Mouse (Mus musculus): ENCODE measurements around the gene Ksr1. TPM values are rescaled to one million over a fixed set of nuclear protein-coding genes. Genes with fewer than 3 reads are reported as not detected.
A peak's percentile ranks its signal among the peaks of the same experiment; 100 is the strongest.
"Not testable (repeated sequence)": the region's sequence is repeated elsewhere in the genome, so short reads cannot be mapped to it uniquely, and the experiment has no call there.

Gene Ksr1
- polyA plus RNA-seq, 1 experiment from 2014 or later, result 3.8 TPM

GRCm38 (mm10) chr11:79008891-79009290 lies 137.3 kb downstream of the Ksr1 start:
- 81% methylated on average over 7 of the region's 7 CpGs for WGBS
- H3K4me3 ChIP-seq (ENCODE audit: low read depth, low read length), result no peak overlapping the region
- H3K27me3 ChIP-seq (ENCODE audit: control insufficient read depth, insufficient read depth, low read length), result no peaks in the 10 kb centered on the region
- peaks cover 4% of the 10 kb centered on the region; the same call in 1 of the 2 replicates for H3K4me1 ChIP-seq (ENCODE audit: control insufficient read depth, insufficient read depth, low read length)
- H3K9ac ChIP-seq (replicated peaks; ENCODE audit: low read depth, low read length), result no peak overlapping the region
- no peak for ATAC-seq (ENCODE audit: insufficient number of reproducible peaks, insufficient read depth, low FRiP score, low read depth)
- H3K27ac ChIP-seq (ENCODE audit: low read length), result no peak overlapping the region
- H3K36me3 ChIP-seq (ENCODE audit: control insufficient read depth, insufficient read depth, low read length), result no peaks in the 10 kb centered on the region
- H3K9me3 ChIP-seq (ENCODE audit: control insufficient read depth, low read depth, low read length), result no peaks in the 10 kb centered on the region
- no peak overlapping the region for H3K4me2 ChIP-seq (replicated peaks; ENCODE audit: low read depth, low read length)

GRCm38 (mm10) chr11:79008007-79008775 lies 138.0 kb downstream of the Ksr1 start:
- 79% methylated on average over 6 of the region's 6 CpGs for WGBS
- no peak overlapping the region for H3K27ac ChIP-seq (ENCODE audit: low read length)
- ATAC-seq (ENCODE audit: insufficient number of reproducible peaks, insufficient read depth, low FRiP score, low read depth), result no peak
- peaks cover 6% of the 10 kb centered on the region; the same call in 1 of the 2 replicates for H3K4me1 ChIP-seq (ENCODE audit: control insufficient read depth, insufficient read depth, low read length)
- no peaks in the 10 kb centered on the region for H3K27me3 ChIP-seq (ENCODE audit: control insufficient read depth, insufficient read depth, low read length)
- H3K36me3 ChIP-seq (ENCODE audit: control insufficient read depth, insufficient read depth, low read length), result no peaks in the 10 kb centered on the region
- no peak overlapping the region for H3K9ac ChIP-seq (replicated peaks; ENCODE audit: low read depth, low read length)
- no peaks in the 10 kb centered on the region for H3K9me3 ChIP-seq (ENCODE audit: control insufficient read depth, low read depth, low read length)
- no peak overlapping the region for H3K4me2 ChIP-seq (replicated peaks; ENCODE audit: low read depth, low read length)
- H3K4me3 ChIP-seq (ENCODE audit: low read depth, low read length), result no peak overlapping the region

- not testable (repeated sequence) for H3K27me3 ChIP-seq (ENCODE audit: control insufficient read depth, insufficient read depth, low read length); H3K9ac ChIP-seq (replicated peaks; ENCODE audit: low read depth, low read length); H3K4me3 ChIP-seq (ENCODE audit: low read depth, low read length); H3K27ac ChIP-seq (ENCODE audit: low read length); H3K36me3 ChIP-seq (ENCODE audit: control insufficient read depth, insufficient read depth, low read length); ATAC-seq (ENCODE audit: insufficient number of reproducible peaks, insufficient read depth, low FRiP score, low read depth); H3K4me2 ChIP-seq (replicated peaks; ENCODE audit: low read depth, low read length); H3K9me3 ChIP-seq (ENCODE audit: control insufficient read depth, low read depth, low read length)
- 83% methylated on average over 3 of the region's 3 CpGs for WGBS
- peaks cover 12% of the 10 kb centered on the region for H3K4me1 ChIP-seq (ENCODE audit: control insufficient read depth, insufficient read depth, low read length)
Measured at GRCm38 (mm10) chr11:79007356-79007755, 138.9 kb downstream of the Ksr1 start.

- Histone ChIP-seq H3K36me3 (ENCODE audit: control insufficient read depth, insufficient read depth, low read length) (no peaks in the 10 kb centered on the region), H3K4me3 (ENCODE audit: low read depth, low read length) (no peak overlapping the region), H3K9ac (replicated peaks; ENCODE audit: low read depth, low read length) (no peak overlapping the region), H3K4me1 (ENCODE audit: control insufficient read depth, insufficient read depth, low read length) (peaks cover 15% of the 10 kb centered on the region), H3K27ac (ENCODE audit: low read length) (no peak overlapping the region), H3K4me2 (replicated peaks; ENCODE audit: low read depth, low read length) (no peak overlapping the region), H3K27me3 (ENCODE audit: control insufficient read depth, insufficient read depth, low read length) (no peaks in the 10 kb centered on the region), H3K9me3 (ENCODE audit: control insufficient read depth, low read depth, low read length) (no peaks in the 10 kb centered on the region)
- 55% methylated on average over 5 of the region's 5 CpGs for WGBS
- no peak for ATAC-seq (ENCODE audit: insufficient number of reproducible peaks, insufficient read depth, low FRiP score, low read depth)
Measured at GRCm38 (mm10) chr11:79006417-79006816, 139.8 kb downstream of the Ksr1 start.

- no peak overlapping the region for H3K4me3 ChIP-seq (ENCODE audit: low read depth, low read length)
- 77% methylated on average over 14 of the region's 14 CpGs for WGBS
- peaks cover 15% of the 10 kb centered on the region for H3K4me1 ChIP-seq (ENCODE audit: control insufficient read depth, insufficient read depth, low read length)
- ATAC-seq (ENCODE audit: insufficient number of reproducible peaks, insufficient read depth, low FRiP score, low read depth), result no peak
- no peaks in the 10 kb centered on the region for H3K36me3 ChIP-seq (ENCODE audit: control insufficient read depth, insufficient read depth, low read length)
- H3K9ac ChIP-seq (replicated peaks; ENCODE audit: low read depth, low read length), result no peak overlapping the region
- H3K4me2 ChIP-seq (replicated peaks; ENCODE audit: low read depth, low read length), result no peak overlapping the region
- H3K27me3 ChIP-seq (ENCODE audit: control insufficient read depth, insufficient read depth, low read length), result no peaks in the 10 kb centered on the region
- no peaks in the 10 kb centered on the region for H3K9me3 ChIP-seq (ENCODE audit: control insufficient read depth, low read depth, low read length)
- no peak overlapping the region for H3K27ac ChIP-seq (ENCODE audit: low read length)
Measured at GRCm38 (mm10) chr11:79005578-79006394, 140.4 kb downstream of the Ksr1 start.

- Histone ChIP-seq H3K4me3 (ENCODE audit: low read depth, low read length) (no peak overlapping the region), H3K36me3 (ENCODE audit: control insufficient read depth, insufficient read depth, low read length) (no peaks in the 10 kb centered on the region), H3K27me3 (ENCODE audit: control insufficient read depth, insufficient read depth, low read length) (no peaks in the 10 kb centered on the region), H3K4me1 (ENCODE audit: control insufficient read depth, insufficient read depth, low read length) (peaks cover 15% of the 10 kb centered on the region), H3K27ac (ENCODE audit: low read length) (peak overlapping the region; percentile 12; the same call in 1 of the 2 replicates), H3K4me2 (replicated peaks; ENCODE audit: low read depth, low read length) (no peak overlapping the region), H3K9me3 (ENCODE audit: control insufficient read depth, low read depth, low read length) (no peaks in the 10 kb centered on the region), H3K9ac (replicated peaks; ENCODE audit: low read depth, low read length) (no peak overlapping the region)
- WGBS, result 69% methylated on average over 10 of the region's 10 CpGs
- no peak for ATAC-seq (ENCODE audit: insufficient number of reproducible peaks, insufficient read depth, low FRiP score, low read depth)
Measured at GRCm38 (mm10) chr11:79003769-79004638, 142.2 kb downstream of the Ksr1 start.

GRCm38 (mm10) chr11:79003053-79003768 lies 143.0 kb downstream of the Ksr1 start:
- no peak for ATAC-seq (ENCODE audit: insufficient number of reproducible peaks, insufficient read depth, low FRiP score, low read depth)
- H3K4me3 ChIP-seq (ENCODE audit: low read depth, low read length), result no peak overlapping the region
- H3K9me3 ChIP-seq (ENCODE audit: control insufficient read depth, low read depth, low read length), result no peaks in the 10 kb centered on the region
- no peak overlapping the region for H3K4me2 ChIP-seq (replicated peaks; ENCODE audit: low read depth, low read length)
- no peaks in the 10 kb centered on the region for H3K36me3 ChIP-seq (ENCODE audit: control insufficient read depth, insufficient read depth, low read length)
- WGBS, result 55% methylated on average over 11 of the region's 11 CpGs
- H3K27me3 ChIP-seq (ENCODE audit: control insufficient read depth, insufficient read depth, low read length), result no peaks in the 10 kb centered on the region
- peaks cover 15% of the 10 kb centered on the region for H3K4me1 ChIP-seq (ENCODE audit: control insufficient read depth, insufficient read depth, low read length)
- H3K27ac ChIP-seq (ENCODE audit: low read length), result peak overlapping the region; percentile 12; the same call in 1 of the 2 replicates
- no peak overlapping the region for H3K9ac ChIP-seq (replicated peaks; ENCODE audit: low read depth, low read length)

Data from stomach, embryonic 14.5 days (tissue).